Mouse (Mus musculus) left cerebral cortex, adult 2 months (tissue): ENCODE measurements around the gene Umodl1. TPM values are rescaled to one million over a fixed set of nuclear protein-coding genes. Genes with fewer than 3 reads are reported as not detected.

Experiments used
- DNase-seq, 2 experiments: peaks; one replicate each; pipeline ENCODE4 v3.0.0; 2021 to 2022; ENCODE audit warnings: low spot score in 2 of 2, mixed read lengths in 1 of 2; ENCODE audit errors: extremely low spot score in 1 of 2
- H3K27ac ChIP-seq: fragments of 200-600 bp; 2 replicates; pipeline ENCODE4 v1.8.1; 2022
- H3K4me3 ChIP-seq: fragments of 200-600 bp; 2 replicates; pipeline ENCODE4 v1.8.1; 2022
- CTCF ChIP-seq: fragments of 200-600 bp; IDR thresholded peaks from 2 replicates; pipeline ENCODE4 v1.8.1; 2022; ENCODE audit warnings: antibody characterized with exemption, mild to moderate bottlenecking, moderate library complexity
- intact Hi-C: fragments of 180-260 bp; cut with DNase I; formaldehyde crosslinking; loops from one replicate; pipeline ENCODE4 v1.15.1; 2025
- total RNA-seq, 2 experiments: library from RNA; stranded (reverse); gene quantifications; 2 replicates each; pipeline ENCODE4 v1.2.3; 2021

Umodl1 gene
- total RNA-seq, 2 experiments from 2014 or later, result 0.14 to 0.16 TPM

DNA sequence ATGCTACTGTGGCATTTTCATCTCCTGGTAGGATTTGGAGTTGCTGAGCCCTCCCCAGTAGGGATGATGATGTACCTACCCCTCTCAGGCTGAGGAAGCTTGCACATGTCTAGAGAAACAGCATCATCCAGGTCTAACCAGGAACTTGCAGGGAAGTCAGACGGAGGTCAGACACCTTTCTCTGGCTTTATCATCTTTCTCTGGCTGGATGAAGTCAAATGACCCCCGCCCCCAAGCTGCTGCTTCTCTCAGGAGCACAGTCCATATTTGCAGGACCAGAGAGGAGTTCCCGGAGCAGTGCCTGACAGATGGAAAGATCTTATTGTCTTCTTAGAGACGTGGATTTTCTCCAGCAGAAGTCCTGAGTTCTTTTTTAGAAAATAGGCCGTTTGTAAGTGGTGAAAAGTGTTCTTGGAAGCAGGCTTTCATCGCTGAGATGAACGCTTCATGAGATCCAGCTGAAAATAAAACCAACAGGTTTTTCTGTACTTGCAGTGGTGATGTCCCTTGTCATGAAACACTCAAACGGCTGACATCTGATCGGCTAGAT lies 74.5 kb downstream of the Umodl1 start:
- DNase-seq, result no peak
- no peak overlapping the region for H3K4me3 ChIP-seq
- no peak overlapping the region for H3K27ac ChIP-seq
- intact Hi-C loops, result no loop called here
- TF ChIP-seq CTCF, result no peak

DNA sequence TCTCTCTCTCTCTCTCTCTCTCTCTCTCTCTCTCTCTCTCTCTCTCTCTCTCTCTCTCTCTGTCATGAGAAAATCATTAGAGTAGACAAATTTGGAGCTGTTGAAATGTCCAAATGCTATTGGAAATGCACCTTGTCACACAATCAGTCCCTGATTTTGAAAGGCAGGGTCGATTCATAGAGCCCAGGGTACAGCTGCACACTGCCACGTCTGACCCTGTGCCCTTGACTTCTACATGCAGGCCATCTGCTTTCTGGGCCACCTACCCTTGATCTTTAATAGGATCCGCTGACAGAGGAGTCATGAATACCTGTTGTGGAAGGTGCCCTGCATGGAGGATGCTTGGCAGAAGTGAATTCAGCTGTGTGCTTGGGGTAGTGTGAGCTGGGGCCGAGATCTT lies 75.0 kb downstream of the Umodl1 start:
- no peak for TF ChIP-seq CTCF

GRCm38 (mm10) chr17:31032341-31032740 lies 77.9 kb downstream of the Umodl1 start:
- no peak for DNase-seq
- TF ChIP-seq CTCF, result no peak
- Histone ChIP-seq H3K4me3 (no peak overlapping the region), H3K27ac (no peak overlapping the region)
- intact Hi-C loops, result no loop called here

More for the DNA sequence above, 75.0 kb downstream of the Umodl1 start:
- no peak overlapping the region for H3K27ac ChIP-seq
- no peak overlapping the region for H3K4me3 ChIP-seq
- DNase-seq, result no peak
- intact Hi-C loops, result no loop called here

DNA sequence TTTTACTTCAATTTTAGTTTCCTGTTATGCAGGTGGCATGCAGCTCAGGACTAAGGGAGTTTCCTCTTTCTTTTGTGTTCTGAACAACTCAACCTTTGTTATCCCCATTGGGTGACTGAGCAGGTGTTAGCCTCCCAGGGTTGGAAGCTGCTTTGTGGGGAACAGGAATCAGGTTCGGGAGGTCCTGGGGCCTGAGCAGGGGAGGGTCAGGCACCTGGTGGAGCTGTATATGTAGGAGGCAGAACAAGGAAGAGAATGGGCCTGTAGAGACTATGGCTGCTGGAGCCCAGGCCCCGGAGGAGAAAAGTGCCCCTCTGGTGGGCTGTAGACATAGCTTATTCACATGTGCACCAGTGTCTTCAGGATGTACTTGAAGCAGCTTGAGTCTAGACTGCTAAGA lies 78.8 kb downstream of the Umodl1 start:
- DNase-seq, result no peak
- Histone ChIP-seq H3K4me3 (no peak overlapping the region), H3K27ac (no peak overlapping the region; the same call in 1 of the 2 replicates)
- intact Hi-C loops, result no loop called here
- TF ChIP-seq CTCF, result no peak

DNA sequence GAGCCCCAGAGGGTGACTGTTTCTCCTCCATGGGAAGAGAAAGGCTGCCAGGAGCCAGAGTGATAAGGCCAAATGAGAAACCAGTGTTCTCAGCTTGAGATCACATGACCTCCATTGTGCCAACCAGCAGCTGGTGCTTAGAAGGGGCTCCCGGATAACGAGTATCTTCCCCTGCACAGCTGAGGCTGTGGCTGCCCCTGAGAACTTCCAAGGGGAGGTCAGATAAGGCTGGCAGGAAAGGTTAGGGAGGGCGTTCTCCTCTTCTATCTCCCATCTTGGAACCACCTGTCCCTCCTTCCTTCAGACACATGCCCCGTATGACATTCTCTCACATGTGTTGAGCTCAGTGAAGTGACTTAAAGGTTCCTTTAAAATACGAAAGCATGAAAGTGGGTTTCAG lies 79.7 kb downstream of the Umodl1 start:
- H3K27ac ChIP-seq, result peak overlapping the region; percentile 26; the same call in 1 of the 2 replicates
- intact Hi-C loops, result no loop called here
- no peak for DNase-seq
- no peak for TF ChIP-seq CTCF
- no peak overlapping the region for H3K4me3 ChIP-seq

- intact Hi-C loops, result no loop called here
- DNase-seq, result no peak
- Histone ChIP-seq H3K4me3 (no peak overlapping the region), H3K27ac (peak overlapping the region; percentile 11; the same call in 1 of the 2 replicates)
- no peak for TF ChIP-seq CTCF
Observed at GRCm38 (mm10) chr17:31034674-31035356, 80.4 kb downstream of the Umodl1 start.

- DNase-seq, result peak; percentile 45 to 59
- intact Hi-C loops, result no loop called here
- Histone ChIP-seq H3K4me3 (peak overlapping the region; percentile 23; the same call in 1 of the 2 replicates), H3K27ac (0 out of 2 replicates have a peak overlapping the region, but pooled peaks have one; percentile 58)
- no peak for TF ChIP-seq CTCF
Observed at GRCm38 (mm10) chr17:31036168-31036876, 81.9 kb downstream of the Umodl1 start.

GRCm38 (mm10) chr17:31037331-31037730 lies 82.9 kb downstream of the Umodl1 start:
- DNase-seq, result no peak
- no peak overlapping the region for H3K27ac ChIP-seq
- no peak for TF ChIP-seq CTCF
- H3K4me3 ChIP-seq, result no peak overlapping the region
- intact Hi-C loops, result no loop called here

DNA sequence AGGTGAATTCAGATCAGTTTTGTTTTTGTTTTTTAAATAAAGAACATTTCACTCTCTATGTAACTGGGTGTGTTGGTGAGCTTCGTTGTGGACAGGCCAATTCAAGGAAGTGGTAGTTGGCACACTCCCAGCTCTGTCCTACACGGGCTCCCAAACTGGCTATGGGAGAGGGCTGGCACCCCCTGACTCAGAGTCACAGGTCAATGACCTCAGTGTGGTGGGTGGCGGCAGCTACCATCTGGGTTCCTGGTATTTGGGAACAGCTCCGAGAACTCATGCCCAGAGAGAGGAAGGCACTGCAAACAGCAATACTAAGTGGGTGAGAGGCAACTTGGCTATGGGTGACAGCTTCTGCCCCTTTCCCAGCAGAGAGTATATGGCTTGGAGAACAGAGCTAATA lies 83.9 kb downstream of the Umodl1 start:
- Histone ChIP-seq H3K27ac (no peak overlapping the region), H3K4me3 (no peak overlapping the region)
- TF ChIP-seq CTCF, result no peak
- DNase-seq, result no peak
- intact Hi-C loops, result no loop called here

- DNase-seq, result no peak
- H3K27ac ChIP-seq, result no peak overlapping the region
- intact Hi-C loops, result no loop called here
- H3K4me3 ChIP-seq, result no peak overlapping the region
- TF ChIP-seq CTCF, result no peak
Observed at GRCm38 (mm10) chr17:31039626-31040025, 85.2 kb downstream of the Umodl1 start.

- Histone ChIP-seq H3K27ac (no peak overlapping the region), H3K4me3 (no peak overlapping the region)
- TF ChIP-seq CTCF, result no peak
- intact Hi-C loops, result no loop called here
- DNase-seq, result no peak
Observed at GRCm38 (mm10) chr17:31040421-31040820, 86.0 kb downstream of the Umodl1 start.

- no peak overlapping the region for H3K4me3 ChIP-seq
- no peak overlapping the region for H3K27ac ChIP-seq
- intact Hi-C loops, result no loop called here
- no peak for DNase-seq
- no peak for TF ChIP-seq CTCF
Observed at GRCm38 (mm10) chr17:31042751-31043150, 88.3 kb downstream of the Umodl1 start.
